Mouse (Mus musculus) spleen, adult 2 months (tissue): ENCODE data around the gene Ccdc91. TPM values are rescaled to one million over a fixed set of nuclear protein-coding genes. Genes with fewer than 3 reads are reported as not detected.

Experiments
- DNase-seq, 2 experiments: peaks; one replicate each; pipeline versions ENCODE4 v3.0.0 to v3.0.0-alpha.2; 2012 to 2021; ENCODE audit warnings: low spot score in 2 of 2, low read depth in 1 of 2
- H3K27ac ChIP-seq: fragments of 200-500 bp; 2 replicates; pipeline ENCODE4 v1.5.1; 2012; ENCODE audit warnings: low read length, inconsistent platforms; ENCODE audit not compliant: insufficient read depth
- H3K27me3 ChIP-seq: fragments of 200-500 bp; 2 replicates; pipeline ENCODE4 v1.6.1; 2012; ENCODE audit warnings: mild to moderate bottlenecking, moderate library complexity, low read length, inconsistent platforms; ENCODE audit not compliant: control insufficient read depth, insufficient read depth
- H3K36me3 ChIP-seq: fragments of 200-500 bp; 2 replicates; pipeline ENCODE4 v1.6.1; 2012; ENCODE audit warnings: mild to moderate bottlenecking, low read length, inconsistent platforms; ENCODE audit not compliant: control insufficient read depth, insufficient read depth
- H3K4me1 ChIP-seq: fragments of 200-500 bp; 2 replicates; pipeline ENCODE4 v1.6.1; 2011; ENCODE audit warnings: inconsistent platforms; ENCODE audit not compliant: control insufficient read depth, insufficient read depth, insufficient read length
- H3K4me3 ChIP-seq: fragments of 200-500 bp; 2 replicates; pipeline ENCODE4 v1.5.1; 2011; ENCODE audit warnings: mild to moderate bottlenecking, inconsistent platforms; ENCODE audit not compliant: insufficient read depth, insufficient read length; ENCODE audit errors: extremely low read depth
- CTCF ChIP-seq: fragments of 200-500 bp; IDR thresholded peaks from 2 replicates; pipeline ENCODE4 v1.5.1; 2011; ENCODE audit warnings: mild to moderate bottlenecking, inconsistent platforms; ENCODE audit not compliant: insufficient read depth, insufficient read length, insufficient replicate concordance; ENCODE audit errors: extremely low read depth
- POLR2A ChIP-seq: fragments of 200-500 bp; IDR thresholded peaks from 2 replicates; pipeline ENCODE4 v1.6.1; 2011; ENCODE audit warnings: low read depth, low read length, inconsistent platforms
- WGBS: fragments of 180-500 bp; shearing (Covaris S2); methylation state at CpG from one replicate; pipeline ENCODE4 v1.1.7; 2018; 5-methylcytosine and 5-hydroxymethylcytosine counted together
- polyA plus RNA-seq: library from polyadenylated mRNA; depleted of rRNA; stranded (reverse); fragments of >200 nt; gene quantifications from 2 replicates; pipeline ENCODE4 v1.2.3, GENCODE M21; 2012

The Ccdc91 gene
- polyA plus RNA-seq, 1 experiment = 10.4 TPM

DNA sequence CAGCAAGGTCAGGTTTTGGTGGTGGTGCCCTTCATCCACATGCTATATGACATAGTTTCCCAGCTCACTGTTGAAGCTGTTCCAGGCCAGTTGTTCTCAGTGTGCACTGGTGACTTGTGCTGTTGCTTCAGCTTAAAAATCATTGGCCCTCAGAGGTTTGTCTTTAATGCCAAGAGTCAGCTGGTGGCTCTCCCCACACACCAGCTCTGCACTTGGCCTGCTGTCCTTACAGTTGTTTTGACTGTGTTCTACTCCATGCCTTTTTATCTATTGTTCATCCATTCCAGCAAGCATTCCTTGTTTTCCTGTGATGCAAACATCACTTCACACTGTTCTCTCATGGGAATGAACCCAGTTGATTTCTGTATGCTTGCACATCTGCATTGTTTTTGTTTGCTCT, 84.8 kb downstream of the Ccdc91 start:
- Histone ChIP-seq H3K27me3 (no peaks in the 10 kb centered on the region), H3K27ac (no peak overlapping the region), H3K36me3 (no peaks in the 10 kb centered on the region; the same call in 1 of the 2 replicates), H3K4me3 (no peak overlapping the region), H3K4me1 (no peaks in the 10 kb centered on the region)
- no peak for TF ChIP-seq CTCF
- no peak for TF ChIP-seq POLR2A
- DNase-seq = no peak

DNA sequence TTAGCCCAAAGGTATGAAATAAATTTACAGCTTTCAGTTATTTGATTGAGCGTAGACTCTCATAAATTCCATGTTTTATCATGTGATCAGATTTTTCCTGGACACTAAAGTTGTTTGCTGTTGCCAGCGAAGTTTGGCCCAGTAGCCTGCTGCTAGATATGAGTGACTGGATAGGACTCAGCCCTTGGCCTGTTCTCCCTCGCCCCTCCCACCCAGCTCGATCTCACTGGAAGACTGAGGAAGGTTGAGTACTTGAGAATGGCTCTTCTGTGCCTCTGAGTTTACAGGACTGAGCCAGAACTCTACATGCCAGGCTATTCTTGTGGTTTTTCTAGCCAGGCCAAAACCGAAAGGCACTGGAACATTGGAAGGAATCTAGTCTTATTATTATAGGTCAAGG, 93.6 kb downstream of the Ccdc91 start:
- TF ChIP-seq POLR2A (no peak), CTCF (no peak)
- Histone ChIP-seq H3K4me1 (no peaks in the 10 kb centered on the region), H3K36me3 (no peaks in the 10 kb centered on the region), H3K4me3 (no peak overlapping the region), H3K27me3 (no peaks in the 10 kb centered on the region), H3K27ac (no peak overlapping the region)
- no peak for DNase-seq
- WGBS = 91% methylated on average over 5 of the region's 5 CpGs

DNA sequence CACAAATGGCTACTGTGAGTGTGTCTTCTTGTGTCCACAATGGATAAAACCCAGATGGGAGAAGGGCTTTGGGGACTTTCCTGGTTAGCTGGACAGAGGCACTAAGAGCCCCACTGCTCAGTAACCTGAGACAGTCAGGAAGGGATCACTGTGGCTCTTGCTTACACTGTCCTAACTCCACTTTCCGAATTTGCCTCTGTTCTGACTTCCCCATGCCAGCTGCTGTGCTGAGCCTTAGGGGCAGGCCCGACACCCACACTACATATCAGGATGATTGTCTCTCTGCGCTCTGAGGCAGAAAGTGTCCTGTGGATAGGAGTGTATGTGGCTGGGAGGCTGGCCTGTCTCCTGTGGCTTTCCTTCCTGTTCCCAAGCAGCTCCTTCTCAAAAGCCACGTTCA, 97.5 kb downstream of the Ccdc91 start:
- 61% methylated on average over 4 of the region's 4 CpGs for WGBS
- DNase-seq = no peak
- Histone ChIP-seq H3K36me3 (no peaks in the 10 kb centered on the region), H3K27me3 (no peaks in the 10 kb centered on the region), H3K4me3 (no peak overlapping the region), H3K27ac (no peak overlapping the region), H3K4me1 (no peaks in the 10 kb centered on the region)
- TF ChIP-seq CTCF (no peak), POLR2A (no peak)

DNA sequence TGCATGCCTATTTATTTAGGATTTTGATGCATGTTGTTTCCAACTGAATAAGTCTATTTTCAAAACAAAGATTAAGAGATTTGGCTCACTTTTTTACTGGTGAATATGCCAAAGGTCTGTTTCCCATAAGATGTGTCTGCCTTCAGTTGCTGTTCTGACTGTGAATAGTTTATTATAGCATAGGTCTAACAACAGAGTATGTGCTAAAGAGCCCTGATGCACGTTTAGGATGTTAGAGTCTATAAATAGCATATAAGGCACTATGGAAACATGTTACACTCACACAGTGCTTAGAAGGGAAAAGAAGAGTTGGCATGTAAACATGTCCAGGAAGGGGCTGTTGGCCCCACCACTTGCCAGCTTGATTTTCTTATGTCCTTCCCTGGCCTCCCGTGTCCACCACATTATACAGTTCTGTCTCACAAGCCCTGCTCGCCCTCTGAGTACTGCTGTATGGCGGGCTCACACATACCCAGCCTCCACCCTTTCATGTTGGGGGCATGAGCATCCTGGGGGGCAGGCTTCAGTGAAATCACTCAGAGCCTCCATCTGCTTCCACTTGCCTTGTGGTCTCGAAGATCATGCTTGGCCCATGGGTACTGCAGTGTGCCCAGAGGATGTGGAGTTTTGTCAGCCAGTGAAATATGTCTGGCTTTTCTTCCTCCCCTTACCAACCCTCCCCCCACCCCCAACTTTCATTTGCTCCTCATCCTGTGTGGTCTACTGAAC, 99.0 kb downstream of the Ccdc91 start:
- no peaks in the 10 kb centered on the region for H3K36me3 ChIP-seq
- no peak overlapping the region for H3K27ac ChIP-seq
- DNase-seq = no peak
- TF ChIP-seq CTCF (no peak), POLR2A (no peak)
- WGBS = 30% methylated on average over 5 of the region's 5 CpGs
- no peak overlapping the region for H3K4me3 ChIP-seq
- H3K27me3 ChIP-seq = no peaks in the 10 kb centered on the region
- no peaks in the 10 kb centered on the region for H3K4me1 ChIP-seq

DNA sequence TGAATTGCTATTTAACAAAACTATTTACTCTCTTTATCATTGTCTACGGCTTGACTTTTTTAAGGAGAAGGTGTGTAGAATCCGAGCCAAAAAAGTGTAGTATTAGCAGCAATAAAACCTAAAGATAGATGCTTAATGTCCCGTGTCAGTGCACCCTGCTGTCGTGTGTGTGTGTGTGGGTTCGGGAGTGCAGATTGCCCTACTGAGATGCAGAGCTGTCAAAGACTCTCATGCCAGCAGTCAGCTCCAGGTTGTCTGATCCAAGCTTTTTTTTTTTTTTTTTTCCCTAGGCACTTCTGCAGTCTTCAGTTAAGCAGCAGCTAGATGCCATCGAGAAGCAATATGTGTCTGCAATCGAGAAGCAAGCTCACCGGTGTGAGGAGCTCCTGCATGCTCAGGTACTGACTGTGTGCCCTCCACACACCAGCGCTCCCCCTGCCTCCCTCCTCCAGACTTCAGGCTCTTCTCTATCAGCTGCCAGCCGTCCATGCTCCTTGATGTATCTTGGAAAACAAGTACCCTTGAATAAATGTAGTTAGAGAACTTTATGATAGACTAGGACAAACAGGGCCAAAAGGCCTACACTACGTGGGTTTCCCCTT, 99.7 kb downstream of the Ccdc91 start:
- no peaks in the 10 kb centered on the region for H3K36me3 ChIP-seq
- no peak overlapping the region for H3K27ac ChIP-seq
- WGBS = 45% methylated on average over 11 of the region's 11 CpGs
- H3K4me3 ChIP-seq = no peak overlapping the region
- no peaks in the 10 kb centered on the region for H3K27me3 ChIP-seq
- TF ChIP-seq POLR2A (no peak), CTCF (no peak)
- no peak for DNase-seq
- H3K4me1 ChIP-seq = no peaks in the 10 kb centered on the region

DNA sequence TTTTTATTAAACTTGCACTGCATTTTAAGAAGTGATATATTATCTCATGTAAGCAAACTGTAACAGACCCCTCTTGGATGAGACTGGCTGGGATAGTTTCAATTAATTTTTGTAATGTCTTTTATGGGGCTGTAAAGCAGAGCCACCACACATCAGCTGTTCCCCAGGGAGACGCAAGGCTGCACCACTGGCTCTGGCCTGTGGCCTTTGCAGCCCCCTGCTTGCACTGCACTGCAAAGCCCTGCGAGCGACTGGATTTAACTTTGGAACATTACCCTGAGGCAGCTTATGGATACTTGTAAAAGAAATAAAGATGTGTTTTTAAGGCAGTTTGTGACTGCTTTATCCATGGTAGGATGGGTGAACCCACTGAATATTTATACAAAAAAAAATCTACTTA, 112.0 kb downstream of the Ccdc91 start:
- Histone ChIP-seq H3K4me3 (no peak overlapping the region), H3K36me3 (0 out of 2 replicates have a peak, but pooled peaks cover 2% of the 10 kb centered on the region), H3K27ac (no peak overlapping the region), H3K27me3 (no peaks in the 10 kb centered on the region), H3K4me1 (no peaks in the 10 kb centered on the region)
- no peak for DNase-seq
- TF ChIP-seq POLR2A (no peak), CTCF (no peak)
- 96% methylated on average over 3 of the region's 3 CpGs for WGBS

DNA sequence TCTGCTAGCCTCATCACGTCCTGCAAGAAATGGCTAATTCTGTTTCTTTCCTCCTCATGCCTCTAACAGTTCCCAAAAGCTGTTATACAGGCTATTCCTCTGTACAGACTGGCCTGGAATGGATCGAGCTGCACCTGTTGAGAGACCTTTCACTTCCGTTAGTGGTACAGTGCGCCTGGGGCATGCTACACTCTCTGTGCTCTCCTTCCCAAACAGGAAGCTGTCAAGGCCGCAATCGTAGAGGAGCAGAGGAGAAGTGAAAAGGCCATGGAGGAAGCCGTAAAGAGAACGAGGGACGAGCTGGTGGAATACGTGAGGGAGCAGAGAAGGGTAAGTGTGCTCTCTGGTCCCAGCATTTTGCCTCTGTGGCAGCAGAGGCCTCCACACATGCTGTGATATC, 131.0 kb downstream of the Ccdc91 start:
- 33% methylated on average over 10 of the region's 10 CpGs for WGBS

More for the DNA sequence above, 131.0 kb downstream of the Ccdc91 start:
- Histone ChIP-seq H3K4me1 (no peaks in the 10 kb centered on the region), H3K4me3 (no peak overlapping the region), H3K36me3 (no peaks in the 10 kb centered on the region; the same call in 1 of the 2 replicates), H3K27ac (no peak overlapping the region), H3K27me3 (no peaks in the 10 kb centered on the region)
- no peak for DNase-seq
- no peak for TF ChIP-seq POLR2A
- TF ChIP-seq CTCF = no peak
